Mouse (Mus musculus): Measurements from ENCODE around the gene Egfr.

Gene Egfr

GRCm38 (mm10) chr11:16776967-16777366 is 25.0 kb downstream of the Egfr start:
- no peak for DNase-seq (ENCODE audit: low spot score in 2 of 2)

GRCm38 (mm10) chr11:16781604-16782003 is 29.6 kb downstream of the Egfr start:
- DNase-seq (ENCODE audit: low spot score in 2 of 2): no peak

- DNase-seq (ENCODE audit: low spot score in 2 of 2): no peak
These were observed 32.1 kb downstream of the Egfr start for GRCm38 (mm10) chr11:16783926-16784659.

GRCm38 (mm10) chr11:16792638-16793585 is 40.9 kb downstream of the Egfr start:
- no peak for DNase-seq (ENCODE audit: low spot score in 2 of 2)

- DNase-seq (ENCODE audit: low spot score in 2 of 2): no peak
These were observed 43.0 kb downstream of the Egfr start for GRCm38 (mm10) chr11:16795012-16795411.

- DNase-seq (ENCODE audit: low spot score in 2 of 2): no peak
These were observed 43.5 kb downstream of the Egfr start for GRCm38 (mm10) chr11:16795513-16795912.

- no peak for DNase-seq (ENCODE audit: low spot score in 2 of 2)
These were observed 45.5 kb downstream of the Egfr start for GRCm38 (mm10) chr11:16797456-16797855.

GRCm38 (mm10) chr11:16798136-16798535 is 46.1 kb downstream of the Egfr start:
- DNase-seq (ENCODE audit: low spot score in 2 of 2): no peak

GRCm38 (mm10) chr11:16800507-16800906 is 48.5 kb downstream of the Egfr start:
- DNase-seq (ENCODE audit: low spot score in 2 of 2): no peak

GRCm38 (mm10) chr11:16802668-16803067 is 50.7 kb downstream of the Egfr start:
- DNase-seq (ENCODE audit: low spot score in 2 of 2): no peak

GRCm38 (mm10) chr11:16804016-16804415 is 52.0 kb downstream of the Egfr start:
- DNase-seq (ENCODE audit: low spot score in 2 of 2): no peak

- no peak for DNase-seq (ENCODE audit: low spot score in 2 of 2)
These were observed 53.9 kb downstream of the Egfr start for GRCm38 (mm10) chr11:16805886-16806285.

- DNase-seq (ENCODE audit: low spot score in 2 of 2): no peak
These were observed 57.4 kb downstream of the Egfr start for GRCm38 (mm10) chr11:16809161-16809967.

- no peak for DNase-seq (ENCODE audit: low spot score in 2 of 2)
These were observed 58.1 kb downstream of the Egfr start for GRCm38 (mm10) chr11:16810086-16810485.

GRCm38 (mm10) chr11:16813298-16813697 is 61.3 kb downstream of the Egfr start:
- no peak for DNase-seq (ENCODE audit: low spot score in 2 of 2)

- DNase-seq (ENCODE audit: low spot score in 2 of 2): no peak
These were observed 64.4 kb downstream of the Egfr start for GRCm38 (mm10) chr11:16816414-16816813.

- DNase-seq (ENCODE audit: low spot score in 2 of 2): no peak
These were observed 65.5 kb downstream of the Egfr start for GRCm38 (mm10) chr11:16817336-16818034.

- no peak for DNase-seq (ENCODE audit: low spot score in 2 of 2)
These were observed 67.4 kb downstream of the Egfr start for GRCm38 (mm10) chr11:16819424-16819823.

- DNase-seq (ENCODE audit: low spot score in 2 of 2): no peak
These were observed 68.1 kb downstream of the Egfr start for GRCm38 (mm10) chr11:16820138-16820537.

- no peak for DNase-seq (ENCODE audit: low spot score in 2 of 2)
These were observed 69.8 kb downstream of the Egfr start for GRCm38 (mm10) chr11:16821668-16822254.
